Mouse (Mus musculus) midbrain, postnatal 0 days (tissue): ENCODE results near the gene Hist2h2ab. TPM values are rescaled to one million over a fixed set of nuclear protein-coding genes. Genes with fewer than 3 reads are reported as not detected.
"Not testable (repeated sequence)": the region's sequence is repeated elsewhere in the genome, so short reads cannot be mapped to it uniquely, and the experiment has no call there.

ENCODE experiments used
- ATAC-seq: fragments of 200-750 bp; cut with Nextera tagmentation; 2 replicates; pipeline ENCODE4 v1.8.0; 2017; ENCODE audit warnings: moderate number of reproducible peaks, mild to moderate bottlenecking, moderate TSS enrichment, moderate library complexity; ENCODE audit not compliant: low FRiP score
- DNase-seq: peaks from one replicate; pipeline ENCODE4 v3.0.0-alpha.2; 2015; ENCODE audit warnings: low spot score
- H3K27ac ChIP-seq: fragments of 300-500 bp; sonication (generic); 2 replicates; pipeline ENCODE4 v1.5.1; 2014; ENCODE audit warnings: low read depth, mild to moderate bottlenecking, low read length, mixed read lengths
- H3K27me3 ChIP-seq: fragments of 300-500 bp; sonication (generic); 2 replicates; pipeline ENCODE4 v1.6.1; 2014; ENCODE audit warnings: low read length, control low read depth, mixed read lengths; ENCODE audit not compliant: insufficient read depth
- H3K36me3 ChIP-seq: fragments of 300-500 bp; sonication (generic); 2 replicates; pipeline ENCODE4 v1.6.1; 2014; ENCODE audit warnings: low read length, control low read depth, mixed read lengths; ENCODE audit not compliant: insufficient read depth
- H3K4me1 ChIP-seq: fragments of 300-500 bp; sonication (generic); 2 replicates; pipeline ENCODE4 v1.6.1; 2014; ENCODE audit warnings: mild to moderate bottlenecking, control low read depth, antibody characterized with exemption, low read length, mixed read lengths; ENCODE audit not compliant: insufficient read depth
- H3K4me2 ChIP-seq: fragments of 300-500 bp; sonication (generic); 2 replicates; pipeline ENCODE4 v1.6.1; 2014; ENCODE audit warnings: low read depth, mild to moderate bottlenecking, low read length, mixed read lengths; ENCODE audit not compliant: poor library complexity, severe bottlenecking
- H3K4me3 ChIP-seq: fragments of 300-500 bp; sonication (generic); 2 replicates; pipeline ENCODE4 v1.5.1; 2014; ENCODE audit warnings: low read depth, mild to moderate bottlenecking, low read length, moderate library complexity
- H3K9ac ChIP-seq: fragments of 300-500 bp; sonication (generic); replicated peaks from 2 replicates; pipeline ENCODE4 v1.6.1; 2014; ENCODE audit warnings: mild to moderate bottlenecking, low read length, moderate library complexity, mixed read lengths; ENCODE audit not compliant: poor library complexity, severe bottlenecking
- H3K9me3 ChIP-seq: fragments of 300-500 bp; sonication (generic); 2 replicates; pipeline ENCODE4 v1.6.1; 2016; ENCODE audit warnings: low read length, control low read depth
- CTCF ChIP-seq: IDR thresholded peaks from 2 replicates; pipeline ENCODE4 v1.5.1; 2016; ENCODE audit warnings: antibody characterized with exemption, mild to moderate bottlenecking
- WGBS: fragments of 180-500 bp; shearing (Covaris S2); extraction: QIAGEN DNeasy Blood & Tissue Kit; methylation state at CpG from one replicate; pipeline ENCODE4 v1.1.7; 2014; 5-methylcytosine and 5-hydroxymethylcytosine counted together
- polyA plus RNA-seq: library from polyadenylated mRNA; unstranded; fragments of >200 nt; fragmentation: Nextera tagmentation; extraction: Ambion mirVana; gene quantifications from 2 replicates; pipeline ENCODE4 v1.2.1, GENCODE M21; 2015
- total RNA-seq: library from RNA; depleted of rRNA; stranded (reverse); fragments of >200 nt; gene quantifications from 2 replicates; pipeline ENCODE4 v1.2.3, GENCODE M21; 2014

The Hist2h2ab gene
- total and polyA plus RNA-seq, 2 experiments from 2014 or later = 144 TPM; not detected in 1

GRCm38 (mm10) chr3:96173185-96173584, 46.5 kb upstream of the Hist2h2ab start:
- Histone ChIP-seq H3K4me1 (no peaks in the 10 kb centered on the region), H3K4me3 (peak overlapping the region; percentile 92), H3K9me3 (no peaks in the 10 kb centered on the region), H3K4me2 (peak overlapping the region; percentile 94), H3K27ac (no peak overlapping the region; the same call in 1 of the 2 replicates), H3K27me3 (no peaks in the 10 kb centered on the region), H3K36me3 (peaks cover 5% of the 10 kb centered on the region; the same call in 1 of the 2 replicates), H3K9ac (peak overlapping the region; percentile 71)
- ATAC-seq (no peak), DNase-seq (no peak)
- WGBS = 37% methylated on average over 7 of the region's 7 CpGs
- TF ChIP-seq CTCF = no peak

- 89% methylated on average over 4 of the region's 4 CpGs for WGBS
- not testable (repeated sequence) for H3K4me3 ChIP-seq, H3K4me1 ChIP-seq, H3K4me2 ChIP-seq, H3K27me3 ChIP-seq, H3K27ac ChIP-seq, ATAC-seq, H3K9me3 ChIP-seq, H3K9ac ChIP-seq, DNase-seq, H3K36me3 ChIP-seq
Measured at GRCm38 (mm10) chr3:96174042-96174441, 45.6 kb upstream of the Hist2h2ab start.

GRCm38 (mm10) chr3:96175251-96175650, 44.4 kb upstream of the Hist2h2ab start:
- Histone ChIP-seq H3K9ac (no peak overlapping the region), H3K4me1 (no peaks in the 10 kb centered on the region), H3K9me3 (no peaks in the 10 kb centered on the region), H3K27ac (no peak overlapping the region), H3K36me3 (peaks cover 4% of the 10 kb centered on the region; the same call in 1 of the 2 replicates), H3K4me2 (no peak overlapping the region), H3K27me3 (no peaks in the 10 kb centered on the region), H3K4me3 (no peak overlapping the region)
- DNase-seq (no peak), ATAC-seq (no peak)
- TF ChIP-seq CTCF = no peak
- WGBS = 94% methylated on average over 6 of the region's 6 CpGs

- DNase-seq (no peak), ATAC-seq (no peak)
- no peak for TF ChIP-seq CTCF
- peaks cover 7% of the 10 kb centered on the region; the same call in 1 of the 2 replicates for H3K4me1 ChIP-seq
- peaks cover 4% of the 10 kb centered on the region; the same call in 1 of the 2 replicates for H3K36me3 ChIP-seq
- H3K9ac ChIP-seq = no peak overlapping the region
- WGBS = 89% methylated on average over 4 of the region's 4 CpGs
- H3K27me3 ChIP-seq = no peaks in the 10 kb centered on the region
- H3K9me3 ChIP-seq = no peaks in the 10 kb centered on the region
- H3K4me2 ChIP-seq = no peak overlapping the region
- H3K27ac ChIP-seq = no peak overlapping the region
- no peak overlapping the region for H3K4me3 ChIP-seq
Measured at GRCm38 (mm10) chr3:96178427-96178826, 41.2 kb upstream of the Hist2h2ab start.

- Histone ChIP-seq H3K27ac (no peak overlapping the region), H3K36me3 (peaks cover 4% of the 10 kb centered on the region; the same call in 1 of the 2 replicates), H3K4me1 (peaks cover 8% of the 10 kb centered on the region; the same call in 1 of the 2 replicates), H3K4me2 (no peak overlapping the region), H3K9me3 (no peaks in the 10 kb centered on the region), H3K4me3 (no peak overlapping the region), H3K27me3 (no peaks in the 10 kb centered on the region), H3K9ac (no peak overlapping the region)
- 87% methylated on average over 2 of the region's 2 CpGs for WGBS
- DNase-seq (no peak), ATAC-seq (no peak)
- no peak for TF ChIP-seq CTCF
Measured at GRCm38 (mm10) chr3:96178902-96179301, 40.8 kb upstream of the Hist2h2ab start.

- H3K4me3 ChIP-seq = no peak overlapping the region
- peak; percentile 61 for DNase-seq
- no peak overlapping the region for H3K9ac ChIP-seq
- WGBS = 62% methylated on average over 4 of the region's 4 CpGs
- no peak for ATAC-seq
- H3K27me3 ChIP-seq = no peaks in the 10 kb centered on the region
- no peak overlapping the region for H3K4me2 ChIP-seq
- no peak for TF ChIP-seq CTCF
- H3K36me3 ChIP-seq = peaks cover 5% of the 10 kb centered on the region; the same call in 1 of the 2 replicates
- peaks cover 8% of the 10 kb centered on the region; the same call in 1 of the 2 replicates for H3K4me1 ChIP-seq
- no peak overlapping the region for H3K27ac ChIP-seq
- no peaks in the 10 kb centered on the region for H3K9me3 ChIP-seq
Measured at GRCm38 (mm10) chr3:96179531-96179930, 40.1 kb upstream of the Hist2h2ab start.
